Mouse (Mus musculus) hindbrain, embryonic 14.5 days (tissue): ENCODE measurements at regions not wholly inside any gene's neighbourhood (a gene's known extent, or its start where the extent isn't known, plus 50 kb on each side); places are given as distances from the start of the nearest gene placed in this dataset.

ENCODE experiments used
- ATAC-seq: fragments of 200-750 bp; cut with Nextera tagmentation; 2 replicates; pipeline ENCODE4 v1.8.0; 2017; ENCODE audit warnings: moderate number of reproducible peaks, mild to moderate bottlenecking, moderate TSS enrichment, moderate library complexity; ENCODE audit not compliant: low FRiP score
- DNase-seq: peaks from one replicate; pipeline ENCODE4 v3.0.0-alpha.2; 2015; ENCODE audit warnings: low spot score
- H3K27ac ChIP-seq: fragments of 300-500 bp; sonication (generic); 2 replicates; pipeline ENCODE4 v1.5.1; 2014; ENCODE audit warnings: mild to moderate bottlenecking, moderate library complexity
- H3K27me3 ChIP-seq: fragments of 300-500 bp; sonication (generic); 2 replicates; pipeline ENCODE4 v1.6.1; 2014; ENCODE audit warnings: mild to moderate bottlenecking, low read length, mixed read lengths; ENCODE audit not compliant: control insufficient read depth, insufficient read depth
- H3K36me3 ChIP-seq: fragments of 300-500 bp; sonication (generic); replicated peaks from 2 replicates; pipeline ENCODE4 v1.6.1; 2014; ENCODE audit not compliant: control insufficient read depth, insufficient read depth
- H3K4me1 ChIP-seq: fragments of 300-500 bp; sonication (generic); replicated peaks from 2 replicates; pipeline ENCODE4 v1.6.1; 2014; ENCODE audit warnings: antibody characterized with exemption, low read length, mixed read lengths; ENCODE audit not compliant: control insufficient read depth, insufficient read depth
- H3K4me2 ChIP-seq: fragments of 300-500 bp; sonication (generic); replicated peaks from 2 replicates; pipeline ENCODE4 v1.6.1; 2014; ENCODE audit warnings: mild to moderate bottlenecking, moderate library complexity
- H3K4me3 ChIP-seq: fragments of 300-500 bp; sonication (generic); replicated peaks from 2 replicates; pipeline ENCODE4 v1.5.1; 2014; ENCODE audit warnings: mild to moderate bottlenecking, low read length
- H3K9ac ChIP-seq: fragments of 300-500 bp; sonication (generic); 2 replicates; pipeline ENCODE4 v1.6.1; 2014
- H3K9me3 ChIP-seq: fragments of 300-500 bp; sonication (generic); 2 replicates; pipeline ENCODE4 v1.6.1; 2016; ENCODE audit warnings: low read length; ENCODE audit not compliant: control insufficient read depth
- WGBS: fragments of 180-500 bp; shearing (Covaris S2); extraction: QIAGEN DNeasy Blood & Tissue Kit; methylation state at CpG from one replicate; pipeline ENCODE4 v1.1.7; 2014; 5-methylcytosine and 5-hydroxymethylcytosine counted together

DNA sequence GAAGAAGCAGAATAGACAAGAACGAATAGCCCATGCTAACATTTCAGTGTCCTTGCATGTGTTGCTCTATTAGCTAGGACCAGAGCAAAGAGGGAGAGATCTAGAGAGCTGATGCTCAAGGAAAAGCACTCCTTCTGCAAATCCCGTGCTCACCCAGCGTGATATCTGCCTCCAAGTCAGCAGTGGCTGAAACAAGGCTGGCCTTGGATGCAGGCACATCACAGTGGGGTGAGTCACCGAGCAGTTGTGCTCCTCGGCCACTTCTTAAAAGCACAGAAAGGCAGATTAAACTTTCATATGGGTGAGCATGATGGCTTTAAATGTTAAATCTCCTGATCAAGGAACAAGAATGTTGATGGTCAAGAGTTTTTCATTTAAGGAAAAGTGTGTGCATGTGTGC, 82.3 kb upstream of the Htr2a start:
- Histone ChIP-seq H3K4me3 (no peak overlapping the region), H3K4me2 (no peak overlapping the region), H3K9ac (no peak overlapping the region), H3K36me3 (no peaks in the 10 kb centered on the region), H3K4me1 (no peaks in the 10 kb centered on the region), H3K9me3 (no peaks in the 10 kb centered on the region), H3K27me3 (no peaks in the 10 kb centered on the region), H3K27ac (no peak overlapping the region)
- ATAC-seq = no peak
- DNase-seq = no peak
- 69% methylated on average over 5 of the region's 5 CpGs for WGBS
